Mouse (Mus musculus): ENCODE data around the gene Abcb4.
"Not testable (repeated sequence)": the region's sequence is repeated elsewhere in the genome, so short reads cannot be mapped to it uniquely, and the experiment has no call there.

The Abcb4 gene

DNA sequence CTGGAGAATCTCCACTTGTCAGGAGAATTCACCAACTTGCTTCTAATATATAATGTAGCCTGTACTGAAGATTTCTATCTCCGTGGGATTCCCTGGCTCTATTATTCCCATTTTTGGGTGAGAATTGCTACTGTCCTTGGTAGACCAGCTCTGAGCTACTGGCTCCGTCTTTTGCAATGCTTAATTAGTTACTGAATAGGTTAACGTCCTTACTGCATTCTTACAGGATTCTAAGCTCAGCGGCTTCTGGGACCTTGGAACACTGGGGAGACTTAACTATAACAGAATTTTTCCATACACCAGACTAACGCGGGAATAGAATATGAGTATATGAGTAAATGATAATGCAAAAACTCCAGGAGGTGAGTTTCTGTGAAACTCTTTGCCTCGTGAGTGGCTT is 106.5 kb downstream of the Abcb4 start:
- not testable (repeated sequence) for DNase-seq

DNA sequence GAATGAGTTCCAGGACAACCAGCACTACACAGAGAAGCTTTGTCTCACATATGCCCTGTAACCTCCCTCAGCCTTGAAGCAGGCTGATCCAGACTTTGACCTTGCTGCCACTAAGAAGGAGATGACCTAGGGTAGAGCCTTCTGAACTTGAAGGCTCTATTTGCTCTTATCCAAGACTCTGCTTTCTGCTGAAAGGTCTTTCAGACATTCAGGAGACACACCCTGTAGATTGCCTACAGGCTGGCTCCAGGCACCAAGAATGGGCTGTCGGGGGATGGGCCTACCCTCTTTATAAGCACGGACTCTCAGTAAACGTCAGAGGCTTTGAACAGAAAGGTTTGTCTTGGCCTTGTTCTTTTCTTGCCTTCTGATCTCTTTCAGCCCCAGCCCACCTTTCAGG is 113.1 kb downstream of the Abcb4 start:
- DNase-seq = not testable (repeated sequence)

All from thymus, adult 18-20 months (tissue).